Mouse (Mus musculus): Measurements from ENCODE around the gene Gm10762. TPM values are rescaled to one million over a fixed set of nuclear protein-coding genes. Genes with fewer than 3 reads are reported as not detected.
"Not testable (repeated sequence)": the region's sequence is repeated elsewhere in the genome, so short reads cannot be mapped to it uniquely, and the experiment has no call there.

Gene Gm10762
- total RNA-seq (2022) = 10 to 100 TPM; 16.0 to 22.3 (median 18.3) TPM

DNA sequence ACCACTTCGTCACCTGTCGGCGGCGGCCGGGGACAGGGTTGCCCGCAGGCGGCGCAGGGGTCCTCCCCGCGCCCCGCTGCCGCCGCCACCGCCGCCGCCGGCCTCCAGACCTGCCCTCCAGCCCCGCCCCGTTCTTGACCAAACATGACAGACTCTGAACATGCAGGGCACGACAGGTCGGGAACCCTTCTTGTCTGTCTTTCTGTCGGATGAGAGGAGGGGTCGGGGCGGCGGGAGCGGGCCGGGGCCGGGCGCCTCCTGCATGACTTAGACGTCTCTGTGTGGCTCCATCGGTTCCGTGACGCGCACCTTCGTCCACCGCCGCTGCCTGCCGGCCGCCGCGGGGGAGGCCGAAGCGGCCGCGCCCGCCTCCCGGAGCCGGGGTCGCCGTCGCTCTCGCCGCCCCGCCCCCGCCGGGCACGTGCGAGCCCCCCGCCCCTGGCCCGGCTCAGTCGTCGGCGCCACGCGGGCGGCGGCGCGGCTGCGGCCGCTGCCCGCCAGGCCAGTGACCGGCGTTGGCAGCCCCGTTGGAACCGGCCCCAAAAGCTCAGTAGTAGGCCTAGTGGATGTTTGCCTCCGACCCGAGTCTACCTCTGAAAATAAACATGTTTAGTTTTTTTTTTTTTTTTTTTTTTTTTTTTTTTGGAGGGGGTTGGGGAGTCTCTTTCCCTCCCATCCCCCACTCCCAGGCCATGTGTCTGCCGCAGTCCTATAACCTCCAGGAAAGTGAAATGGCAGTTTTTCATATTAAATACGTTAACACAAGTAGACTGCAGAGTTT, at the start of gene Gm10762:
Gene Gm10762, minus strand, starts transcription at position 65 of the 781 bp plus-strand sequence.
- DNase-seq (ENCODE audit: low spot score in 2 of 2) = peak; percentile 59 to 66

DNA sequence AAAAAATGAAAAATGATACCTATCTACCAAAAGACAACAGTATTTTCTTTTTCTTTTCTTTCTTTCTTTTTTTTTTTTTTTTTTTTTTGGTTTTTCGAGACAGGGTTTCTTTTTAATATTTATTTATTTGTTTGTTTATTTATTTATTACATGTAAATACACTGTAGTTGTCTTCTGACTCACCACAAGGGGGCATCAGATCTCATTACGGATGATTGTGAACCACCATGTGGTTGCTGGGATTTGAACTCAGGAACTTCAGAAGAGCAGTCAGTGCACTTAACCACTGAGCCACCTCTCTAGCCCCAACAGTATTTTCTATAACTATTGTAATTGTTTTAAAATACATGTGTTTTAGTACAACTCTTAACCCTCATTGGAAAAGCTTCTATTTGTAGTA, 41.3 kb upstream of the Gm10762 start:
- not testable (repeated sequence) for DNase-seq (ENCODE audit: low spot score in 2 of 2)

DNA sequence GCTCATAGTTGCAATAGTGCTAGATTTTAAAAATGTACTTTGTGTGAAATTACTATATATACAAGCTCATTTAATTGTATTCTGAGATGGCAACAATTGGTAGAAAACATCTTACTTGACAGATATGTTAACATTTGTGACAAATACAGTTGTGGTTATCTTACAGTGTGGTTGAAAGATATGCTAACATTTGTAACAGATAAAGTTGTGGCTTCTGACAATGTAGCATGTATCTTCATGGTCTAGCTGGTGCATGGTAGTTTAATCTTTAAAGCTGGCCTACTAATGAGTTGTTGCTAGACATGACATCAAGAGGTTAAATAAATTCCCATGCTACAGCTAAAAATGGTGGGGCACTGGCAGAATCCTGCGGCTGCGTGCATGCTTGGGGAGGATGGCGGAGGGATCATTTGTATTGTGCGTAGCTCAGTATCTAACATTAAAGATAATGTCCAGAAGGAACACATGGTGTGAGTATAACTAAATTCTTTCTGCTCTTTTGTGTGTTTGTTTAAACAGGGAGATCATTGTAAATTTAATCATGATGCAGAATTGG, 38.7 kb upstream of the Gm10762 start:
- DNase-seq (ENCODE audit: low spot score in 2 of 2) = no peak

DNA sequence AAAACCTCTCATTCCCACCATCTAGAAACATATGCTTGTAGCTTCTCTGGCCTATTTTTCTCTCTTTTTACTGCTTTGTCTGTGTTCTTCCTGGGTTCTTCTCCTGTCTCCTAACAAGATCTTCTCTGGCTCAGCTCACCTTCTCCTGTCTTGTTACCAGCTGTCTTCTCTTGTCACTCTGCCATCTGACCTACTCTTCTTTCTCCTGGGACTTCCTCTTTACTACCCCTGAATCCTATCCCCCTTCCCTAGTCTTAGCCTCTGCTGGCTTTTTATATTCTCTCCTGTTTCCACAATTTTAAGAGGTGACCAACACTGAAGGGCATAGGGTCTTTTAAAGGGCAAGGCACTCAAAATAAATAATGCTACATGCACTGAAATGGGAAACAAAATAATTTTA, 37.3 kb upstream of the Gm10762 start:
- DNase-seq (ENCODE audit: low spot score in 2 of 2) = no peak

DNA sequence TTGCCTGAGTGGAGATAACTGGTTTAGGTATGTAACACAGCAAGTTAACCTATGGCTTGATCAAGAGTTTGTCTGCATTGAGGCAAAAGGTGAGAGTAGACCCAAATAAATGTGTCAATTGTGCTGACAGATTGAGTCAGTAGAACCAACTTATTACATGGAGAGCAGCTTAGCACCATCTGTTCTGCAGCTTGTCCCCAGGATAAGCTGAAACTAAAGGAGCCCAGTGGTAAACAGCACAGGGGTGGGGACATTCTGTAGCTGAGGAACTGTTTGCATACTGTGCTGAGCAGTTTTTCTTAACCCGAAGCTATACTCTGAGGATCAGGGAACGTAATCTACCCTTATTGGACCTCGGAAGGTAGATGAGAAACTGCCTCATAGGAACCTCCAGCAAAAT, 17.2 kb upstream of the Gm10762 start:
- no peak for DNase-seq (ENCODE audit: low spot score in 2 of 2)

DNA sequence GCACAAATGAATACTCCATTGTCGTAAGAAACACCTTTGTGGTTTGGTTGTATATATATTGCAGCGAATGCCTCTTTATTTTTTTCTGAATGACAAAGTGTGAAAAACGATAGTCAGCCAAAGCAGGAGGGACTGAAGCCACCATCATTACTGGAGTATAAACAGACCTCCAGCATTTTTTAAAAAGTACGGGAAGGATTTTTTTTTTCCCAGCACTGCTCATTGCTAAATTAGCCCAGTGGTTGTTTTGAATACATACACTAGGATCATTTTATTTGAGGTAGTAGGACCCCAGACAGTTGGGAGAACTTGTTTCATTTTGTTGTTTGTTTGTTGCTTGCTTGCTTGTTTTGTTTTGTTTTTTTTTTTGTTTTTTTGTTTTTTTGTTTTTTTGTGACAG, 8.0 kb upstream of the Gm10762 start:
- no peak for DNase-seq (ENCODE audit: low spot score in 2 of 2)

DNA sequence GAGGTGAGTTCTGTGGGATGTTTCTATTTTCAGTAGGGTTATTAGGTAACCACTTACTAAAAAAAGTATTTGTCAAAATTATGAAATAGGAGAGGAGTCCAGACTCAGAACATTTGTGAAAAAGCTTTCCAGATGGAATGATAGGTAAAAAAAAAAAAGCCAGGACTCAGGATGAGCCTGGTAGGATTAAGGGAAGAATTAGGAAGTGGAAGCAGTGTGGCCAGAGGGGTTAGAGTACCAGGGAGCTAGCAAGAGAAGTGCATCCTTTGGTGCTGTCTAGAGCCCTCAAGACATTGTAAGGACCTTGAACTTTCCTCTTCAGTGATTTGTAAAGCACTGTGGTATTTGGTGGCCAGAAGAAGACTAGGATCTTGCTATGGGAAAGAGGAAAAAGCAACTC, 4.8 kb upstream of the Gm10762 start:
- no peak for DNase-seq (ENCODE audit: low spot score in 2 of 2)

DNA sequence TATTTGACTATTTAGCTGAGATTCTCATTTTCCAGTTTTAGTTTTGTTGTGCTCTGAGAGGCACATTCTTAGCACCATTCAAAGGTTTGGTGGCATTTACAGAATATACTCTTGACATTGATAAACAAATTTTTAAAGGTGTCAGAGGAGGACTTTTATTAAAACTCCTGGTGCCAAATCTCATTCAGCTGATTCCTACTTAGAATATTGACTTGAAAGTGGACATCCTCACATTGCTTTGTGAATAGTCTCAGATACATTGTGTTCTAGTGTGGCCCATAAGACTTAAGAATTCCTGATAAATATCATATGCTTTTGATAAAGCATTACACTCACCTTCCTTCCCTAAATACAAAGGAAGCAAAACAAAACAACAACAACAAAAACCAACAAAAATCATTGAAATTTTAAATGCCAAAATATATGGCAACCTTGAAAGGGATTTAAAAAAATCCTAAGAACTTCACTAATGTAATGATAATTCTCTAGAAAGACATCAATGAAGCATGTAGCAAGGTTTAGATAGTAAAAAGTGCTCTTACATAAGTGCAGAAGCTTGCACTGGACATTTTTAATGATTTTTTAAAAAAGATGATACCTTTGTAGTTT, 1.1 kb upstream of the Gm10762 start:
- DNase-seq (ENCODE audit: low spot score in 2 of 2) = no peak

DNA sequence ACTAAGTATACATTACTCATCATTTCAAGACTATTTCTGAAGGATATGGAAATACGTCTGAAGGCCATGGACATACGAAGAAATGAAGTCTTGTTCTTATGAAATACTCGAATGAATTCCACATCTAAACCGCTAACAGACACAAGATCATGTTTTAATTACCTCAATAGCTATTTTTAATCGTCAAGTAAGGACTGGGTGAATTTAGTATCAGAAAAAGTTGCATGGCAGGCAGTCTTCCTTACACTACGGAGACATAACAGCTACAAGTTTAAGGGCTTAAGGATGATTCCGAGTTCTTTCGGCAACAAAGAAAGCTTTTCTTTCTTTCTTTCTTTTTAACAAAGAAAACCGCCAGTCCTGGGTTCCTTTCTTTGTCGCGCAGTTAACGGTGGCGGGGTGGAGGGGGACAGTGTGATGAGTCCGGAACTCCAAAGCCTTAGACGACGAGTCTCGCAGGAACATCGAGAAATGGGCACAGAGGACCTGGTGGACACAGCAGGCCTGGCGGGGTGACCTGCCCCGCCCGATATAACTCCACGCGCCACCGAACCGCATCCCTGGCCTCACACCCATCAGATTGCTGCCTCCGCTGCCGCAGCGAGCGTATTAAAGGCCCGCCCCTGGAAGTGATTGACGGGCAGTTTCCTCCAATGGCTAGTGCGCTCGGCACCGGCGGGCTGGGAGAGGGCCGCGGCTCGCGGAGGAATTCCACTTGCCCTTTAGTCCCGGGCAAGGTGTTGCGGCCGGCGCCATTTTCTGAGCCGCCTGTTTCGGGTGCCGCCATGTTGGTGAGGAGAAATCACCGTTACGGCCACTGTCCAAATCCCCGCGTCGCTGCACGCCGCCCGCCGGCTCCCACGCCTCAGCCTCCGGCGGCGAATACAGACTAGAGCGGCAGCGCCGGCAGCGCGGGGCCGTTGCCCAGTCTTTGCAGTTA, 614 bp downstream of the Gm10762 start, which contains the start of gene Zc3h6:
Gene Zc3h6, plus strand, starts transcription at position 762 of the 940 bp plus-strand sequence.
- DNase-seq (ENCODE audit: low spot score in 2 of 2) = peak; percentile 97 to 98

DNA sequence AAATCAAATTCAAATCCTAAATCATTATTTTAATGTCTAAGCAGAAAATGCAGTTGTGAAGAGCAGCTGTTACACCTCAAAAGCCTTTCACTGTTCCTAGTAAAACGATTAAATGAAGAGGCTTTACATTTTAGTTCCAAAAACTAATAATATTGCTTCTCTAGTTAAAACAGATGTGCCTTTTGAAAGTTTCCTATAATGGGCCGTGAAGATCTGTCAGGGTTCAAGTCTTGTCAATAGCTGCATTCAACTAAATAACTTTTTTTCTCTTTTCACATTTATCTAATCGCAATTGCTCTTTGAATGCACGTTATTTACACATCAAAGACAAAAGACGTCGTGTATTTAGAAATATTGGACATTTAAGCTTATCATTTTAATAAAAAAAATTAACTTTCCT, 1.3 kb downstream of the Gm10762 start:
- DNase-seq (ENCODE audit: low spot score in 2 of 2) = no peak

DNA sequence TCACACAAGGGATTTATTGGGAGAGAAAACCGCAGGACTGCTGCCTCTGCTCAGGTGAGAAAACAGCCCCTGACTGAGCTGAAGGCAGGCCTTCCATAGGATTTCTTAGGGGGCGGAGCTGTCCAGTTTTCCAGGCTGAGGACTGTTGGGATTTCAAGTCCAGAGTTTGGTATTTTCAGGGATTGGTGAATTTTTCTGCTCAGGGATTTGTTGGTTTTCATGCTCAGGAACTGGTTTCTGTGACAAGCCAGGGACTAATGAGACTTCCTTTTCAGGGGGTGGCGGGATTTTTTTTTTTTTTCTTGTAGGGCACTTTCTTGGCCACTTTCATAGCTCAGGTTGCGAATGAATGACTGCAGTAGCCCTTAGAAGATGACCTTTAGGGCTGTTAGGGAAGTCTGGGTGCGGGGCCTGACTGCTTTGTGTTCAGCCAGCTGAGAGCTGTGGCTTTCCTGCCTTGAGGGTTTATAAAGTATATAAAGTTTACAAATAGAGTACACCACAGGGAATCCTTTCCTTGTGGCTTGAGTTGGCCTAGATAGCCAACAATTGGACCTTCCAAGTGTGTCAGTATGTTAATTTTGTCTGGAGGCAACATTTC, 1.9 kb downstream of the Gm10762 start:
- no peak for DNase-seq (ENCODE audit: low spot score in 2 of 2)

DNA sequence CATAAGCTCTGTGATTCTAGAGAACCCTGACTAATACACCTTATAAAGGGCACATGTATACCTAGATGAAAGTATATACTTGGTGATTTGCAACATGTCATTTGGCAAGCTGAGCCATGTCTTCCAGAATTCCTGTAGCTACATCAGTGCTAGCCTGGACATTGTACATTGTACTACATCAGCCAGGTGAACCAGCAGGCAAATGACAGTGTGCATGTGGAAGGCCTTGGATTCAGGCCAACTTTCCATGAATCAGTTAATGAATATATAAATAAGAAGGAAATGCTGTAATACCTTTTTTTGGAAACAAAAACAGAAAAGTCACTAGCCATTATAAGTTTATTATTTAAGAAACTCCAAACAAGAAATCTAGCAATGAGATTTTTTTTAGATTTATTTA, 13.3 kb downstream of the Gm10762 start:
- no peak for DNase-seq (ENCODE audit: low spot score in 2 of 2)

DNA sequence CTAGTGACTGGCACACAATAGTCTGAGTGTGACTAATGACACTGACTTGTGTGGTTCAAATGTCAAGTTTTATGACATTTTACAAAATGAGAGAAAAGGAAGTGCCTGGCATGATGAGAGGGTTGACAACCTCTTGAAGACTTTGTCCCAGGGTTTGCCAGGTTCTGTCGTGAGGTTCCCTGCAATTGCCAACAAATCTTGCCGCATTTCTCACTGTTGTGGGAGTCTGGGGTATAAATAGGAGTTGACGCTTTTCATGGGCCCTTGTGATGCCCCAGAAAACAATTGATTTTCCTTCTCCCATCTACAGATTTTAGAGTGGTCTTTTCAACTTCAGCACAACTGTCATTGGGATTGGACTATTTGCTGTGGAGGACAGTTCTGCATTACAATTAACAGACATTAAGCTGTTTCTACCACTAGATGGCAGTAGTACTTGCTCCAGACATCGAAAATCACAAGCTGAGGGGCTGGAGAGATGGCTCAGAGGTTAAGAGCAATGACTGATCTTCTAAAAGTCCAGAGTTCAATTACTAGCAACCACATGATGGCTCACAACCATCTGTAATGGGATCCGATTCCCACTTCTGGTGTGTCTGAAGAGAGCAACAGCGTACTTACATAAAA, 19.4 kb downstream of the Gm10762 start:
- no peak for DNase-seq (ENCODE audit: low spot score in 2 of 2)

DNA sequence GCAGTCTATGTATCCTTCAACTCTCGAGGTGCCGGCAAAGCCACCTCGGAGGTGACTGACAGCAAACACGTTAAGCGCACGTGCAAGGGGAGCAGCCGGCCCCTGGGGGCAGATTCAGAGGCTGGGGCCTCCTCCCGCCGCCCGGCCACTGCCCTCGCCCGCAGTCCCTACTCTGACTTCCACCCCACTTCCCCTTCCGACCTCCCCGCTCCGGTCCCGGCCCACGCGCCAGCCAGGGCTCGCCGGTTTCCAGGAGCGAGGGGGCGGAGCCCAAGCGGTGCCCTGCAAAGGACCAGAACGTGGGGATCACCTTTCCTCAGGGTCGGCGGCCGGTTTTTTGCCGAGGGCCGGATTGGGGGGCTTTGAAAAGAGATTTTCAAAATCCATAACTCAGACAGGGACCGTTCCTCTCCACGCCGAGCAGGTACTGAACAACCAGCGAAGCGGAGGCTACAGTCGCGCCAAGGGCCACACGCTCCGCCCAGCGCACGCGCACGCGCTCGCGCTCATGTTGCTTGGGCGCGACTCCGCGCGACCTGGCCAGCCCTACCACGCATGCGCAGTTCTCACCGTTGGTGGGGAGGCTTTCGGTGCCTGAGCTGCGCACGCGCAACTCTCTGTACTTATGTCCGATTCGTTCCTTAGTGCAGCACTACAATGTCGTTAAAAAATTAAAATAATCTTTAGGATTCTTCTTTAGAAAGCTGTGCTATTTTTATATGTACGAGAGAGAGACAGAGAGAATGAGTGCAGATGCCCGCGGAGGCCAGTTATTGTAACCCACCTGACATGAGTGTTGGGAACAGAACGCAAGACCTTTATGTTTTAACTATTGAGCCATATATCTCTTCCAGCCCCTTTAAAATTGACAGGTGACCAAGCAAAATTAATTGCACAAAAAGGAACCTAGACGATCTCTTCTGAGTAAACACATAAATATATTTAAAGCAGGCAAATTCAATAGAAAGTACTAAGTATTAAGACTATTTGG, 23.7 kb downstream of the Gm10762 start, which contains the start of gene Zc3h8:
Gene Zc3h8, minus strand, starts transcription at position 540 of the 991 bp plus-strand sequence.
- peak; percentile 91 to 95 for DNase-seq (ENCODE audit: low spot score in 2 of 2)

DNA sequence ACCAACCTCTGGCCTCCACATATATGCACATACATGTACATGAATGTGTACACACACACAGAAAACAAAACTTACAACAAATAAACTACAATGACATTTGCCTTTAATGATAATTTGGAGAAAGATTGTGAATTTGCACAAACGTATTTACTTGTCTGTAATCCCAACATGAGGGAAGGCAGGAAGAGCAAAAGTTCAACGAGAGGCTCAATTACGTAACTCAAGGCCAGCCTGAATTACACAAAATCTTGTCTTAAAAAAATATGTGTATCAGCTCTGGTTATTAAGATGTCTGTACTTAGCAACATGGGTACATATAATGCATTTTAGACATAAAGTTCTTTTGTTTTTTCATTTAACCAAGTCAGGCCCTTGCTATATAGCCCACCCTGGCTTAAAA, 31.3 kb downstream of the Gm10762 start:
- DNase-seq (ENCODE audit: low spot score in 2 of 2) = no peak

DNA sequence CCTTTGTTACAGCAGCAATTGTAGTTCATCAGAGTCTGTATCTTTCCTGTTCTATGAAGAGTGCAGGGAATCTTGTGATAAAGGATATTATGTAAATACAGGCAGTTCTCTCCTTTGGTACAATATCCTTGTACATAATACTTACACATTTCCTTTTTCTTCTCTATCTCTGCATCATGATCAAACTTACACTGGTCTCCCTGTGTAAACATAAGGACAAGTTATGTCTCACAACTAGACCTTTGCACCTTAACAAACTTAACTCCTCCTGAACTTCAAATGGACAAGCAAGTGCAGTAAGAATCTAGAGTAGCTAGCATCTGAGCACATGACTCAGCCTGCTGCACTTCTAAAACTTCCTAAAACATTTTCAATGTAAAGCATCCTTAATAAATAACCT, 36.8 kb downstream of the Gm10762 start:
- DNase-seq (ENCODE audit: low spot score in 2 of 2) = no peak

DNA sequence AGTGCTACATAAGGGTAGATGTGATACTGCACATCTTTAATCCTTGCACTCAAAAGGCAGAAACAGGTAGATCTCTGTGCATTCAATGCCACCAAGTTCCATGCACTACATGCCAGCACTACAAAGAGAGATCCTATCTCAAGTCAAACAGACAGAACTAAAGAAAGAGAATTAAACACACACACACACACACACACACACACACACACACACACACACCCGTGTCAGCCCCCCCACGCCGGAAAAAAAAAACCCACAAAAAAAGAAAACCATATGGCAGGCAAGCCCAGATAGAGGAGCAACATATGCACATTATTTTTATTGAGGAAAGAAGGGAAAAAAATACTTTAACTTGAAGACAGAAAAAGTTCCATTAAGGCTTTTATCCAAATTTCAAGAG, 39.1 kb downstream of the Gm10762 start:
- no peak for DNase-seq (ENCODE audit: low spot score in 2 of 2)

DNA sequence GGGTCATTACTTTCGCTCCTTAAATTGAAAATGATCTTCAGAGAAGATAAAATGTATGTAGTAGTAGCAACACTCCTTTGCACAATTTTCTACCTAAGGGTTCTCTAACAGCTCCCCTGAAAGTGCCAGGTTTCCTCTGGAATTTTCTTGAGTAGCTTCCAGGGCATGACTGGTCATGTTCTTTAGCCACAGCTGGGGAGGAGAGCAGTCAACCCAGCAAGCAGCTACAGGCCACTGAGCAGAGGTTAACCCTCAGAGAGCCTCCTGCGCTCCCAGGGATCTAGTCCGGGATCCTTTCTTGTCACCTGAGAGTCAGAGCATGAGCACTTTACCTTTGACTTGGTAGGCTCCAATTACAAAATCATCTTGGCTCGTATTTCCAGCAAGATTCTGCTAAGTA, 42.7 kb downstream of the Gm10762 start:
- DNase-seq (ENCODE audit: low spot score in 2 of 2) = no peak
